Mouse (Mus musculus) CH12.LX (cell line): Measurements from ENCODE around the gene Adamtsl5. TPM values are rescaled to one million over a fixed set of nuclear protein-coding genes. Genes with fewer than 3 reads are reported as not detected.

Experiments
- DNase-seq: peaks from one replicate; pipeline ENCODE4 v3.0.0-alpha.2; 2013; ENCODE audit errors: extremely low read depth
- H3K27ac ChIP-seq: 2 replicates; pipeline ENCODE4 v1.5.1; 2012; ENCODE audit warnings: low read depth, mild to moderate bottlenecking, control low read depth, moderate library complexity; ENCODE audit not compliant: insufficient read depth
- H3K27me3 ChIP-seq: replicated peaks from 2 replicates; pipeline ENCODE3; 2012; ENCODE audit warnings: inconsistent platforms
- H3K36me3 ChIP-seq, 2 experiments: replicated peaks in 1 of 2; 2 replicates each; pipeline versions ENCODE3 to v1.6.1; 2012; ENCODE audit warnings: inconsistent platforms in 1 of 2, low read length in 1 of 2, mild to moderate bottlenecking in 1 of 2, mixed read lengths in 1 of 2, moderate library complexity in 1 of 2; ENCODE audit not compliant: control insufficient read depth in 1 of 2, insufficient read depth in 1 of 2
- H3K4me1 ChIP-seq, 2 experiments: 2 replicates each; pipeline ENCODE4 v1.6.1; 2012; ENCODE audit warnings: inconsistent platforms in 1 of 2, moderate library complexity in 1 of 2; ENCODE audit not compliant: insufficient read depth in 2 of 2, control insufficient read depth in 1 of 2
- H3K4me2 ChIP-seq: 2 replicates; pipeline ENCODE4 v1.6.1; 2012; ENCODE audit warnings: low read depth, mild to moderate bottlenecking, control low read depth; ENCODE audit not compliant: poor library complexity, insufficient read depth, severe bottlenecking
- H3K4me3 ChIP-seq, 3 experiments: fragments of 150-350 bp in 1 of 3; sonication (generic) in 1 of 3; replicated peaks in 1 of 3; 2 replicates each; pipeline versions ENCODE3 to v1.5.1; 2011 to 2012; ENCODE audit warnings: low read depth in 2 of 3, low read length in 2 of 3, mild to moderate bottlenecking in 2 of 3, moderate library complexity in 2 of 3, control low read depth in 1 of 3, improper control_type of control experiment in 1 of 3, inconsistent platforms in 1 of 3, mixed read lengths in 1 of 3; ENCODE audit not compliant: poor library complexity in 1 of 3
- H3K79me2 ChIP-seq: replicated peaks from 2 replicates; pipeline ENCODE4 v1.6.1; 2012; ENCODE audit warnings: mild to moderate bottlenecking, moderate library complexity; ENCODE audit not compliant: control insufficient read depth, poor library complexity, insufficient read depth, severe bottlenecking; ENCODE audit errors: extremely low read depth
- H3K9ac ChIP-seq: 2 replicates; pipeline ENCODE4 v1.6.1; 2012; ENCODE audit warnings: low read depth, mild to moderate bottlenecking, control low read depth, moderate library complexity; ENCODE audit not compliant: insufficient read depth
- H3K9me3 ChIP-seq: replicated peaks from 2 replicates; pipeline ENCODE3; 2012; ENCODE audit warnings: low read length, inconsistent platforms, mixed read lengths
- CTCF ChIP-seq, 2 experiments: IDR thresholded peaks in 1 of 2; conservative IDR thresholded peaks in 1 of 2; 2 replicates each; pipeline ENCODE4 v1.5.1; 2011 to 2012; ENCODE audit warnings: low read depth in 2 of 2, low read length in 2 of 2, improper control_type of control experiment in 1 of 2, inconsistent platforms in 1 of 2, mild to moderate bottlenecking in 1 of 2, moderate library complexity in 1 of 2
- E2F4 ChIP-seq: IDR thresholded peaks from 2 replicates; pipeline ENCODE4 v1.6.1; 2011; ENCODE audit warnings: low read depth, low read length, improper control_type of control experiment; ENCODE audit not compliant: insufficient replicate concordance
- EP300 ChIP-seq: IDR thresholded peaks from 2 replicates; pipeline ENCODE4 v1.6.1; 2011; ENCODE audit warnings: low read length, improper control_type of control experiment
- HCFC1 ChIP-seq: IDR thresholded peaks from 2 replicates; pipeline ENCODE4 v1.6.1; 2012; ENCODE audit warnings: low read depth, mild to moderate bottlenecking, inconsistent platforms, low read length, improper control_type of control experiment
- IRF4 ChIP-seq: IDR thresholded peaks from 2 replicates; pipeline ENCODE4 v1.6.1; 2014; ENCODE audit warnings: low read depth, mild to moderate bottlenecking, inconsistent platforms, low read length, improper control_type of control experiment
- JUN ChIP-seq: IDR thresholded peaks from 2 replicates; pipeline ENCODE4 v1.6.1; 2011; ENCODE audit warnings: low read depth, mild to moderate bottlenecking, low read length, improper control_type of control experiment, moderate library complexity; ENCODE audit not compliant: insufficient read depth
- JUND ChIP-seq: conservative IDR thresholded peaks from 2 replicates; pipeline ENCODE4 v1.6.1; 2011; ENCODE audit warnings: low read depth, low read length, improper control_type of control experiment
- KAT2A ChIP-seq: IDR thresholded peaks from 2 replicates; pipeline ENCODE4 v1.6.1; 2012; ENCODE audit warnings: low read length, improper control_type of control experiment, inconsistent platforms; ENCODE audit not compliant: insufficient replicate concordance
- MAX ChIP-seq: IDR thresholded peaks from 2 replicates; pipeline ENCODE4 v1.6.1; 2011; ENCODE audit warnings: low read length, improper control_type of control experiment
- MXI1 ChIP-seq: IDR thresholded peaks from 2 replicates; pipeline ENCODE4 v1.6.1; 2011; ENCODE audit warnings: mild to moderate bottlenecking, low read depth, low read length, improper control_type of control experiment
- MYC ChIP-seq: IDR thresholded peaks from 2 replicates; pipeline ENCODE4 v1.6.1; 2011; ENCODE audit warnings: low read depth, mild to moderate bottlenecking, improper control_type of control experiment, low read length
- NELFE ChIP-seq: IDR thresholded peaks from 2 replicates; pipeline ENCODE4 v1.6.1; 2011; ENCODE audit warnings: low read depth, low read length, improper control_type of control experiment
- NRF1 ChIP-seq: IDR thresholded peaks from 2 replicates; pipeline ENCODE4 v1.6.1; 2014; ENCODE audit warnings: low read depth, mild to moderate bottlenecking, inconsistent platforms, low read length, improper control_type of control experiment, moderate library complexity
- POLR2AphosphoS2 ChIP-seq: IDR thresholded peaks from 2 replicates; pipeline ENCODE4 v1.6.1; 2011; ENCODE audit warnings: low read depth, low read length, improper control_type of control experiment
- SIN3A ChIP-seq: IDR thresholded peaks from 2 replicates; pipeline ENCODE4 v1.6.1; 2012; ENCODE audit warnings: low read length, improper control_type of control experiment, inconsistent platforms
- TCF12 ChIP-seq: IDR thresholded peaks from 2 replicates; pipeline ENCODE4 v1.6.1; 2014; ENCODE audit warnings: low read depth, mild to moderate bottlenecking, inconsistent platforms, low read length, improper control_type of control experiment
- dilution Hi-C: fragments of 300-500 bp; cut with MboI; formaldehyde crosslinking; loops from 2 replicates; pipeline ENCODE4 v1.14.3; 2020; ENCODE audit warnings: low sequenced_read_pairs; ENCODE audit not compliant: extremely low pct_unique_long_range_greater_than_20kb, extremely low pct_ligation_motif_present
- in situ Hi-C: fragments of 300-500 bp; cut with MboI; formaldehyde crosslinking; loops from 3 replicates; pipeline ENCODE4 v1.14.3; 2019; ENCODE audit warnings: low sequenced_read_pairs, low pct_ligation_motif_present, low pct_unique_long_range_greater_than_20kb, mixed read lengths
- polyA plus RNA-seq: library from polyadenylated mRNA; unstranded; fragments of >175 nt; gene quantifications from 2 replicates; pipeline ENCODE4 v1.2.1, GENCODE M21; 2012; ENCODE audit warnings: low read depth; ENCODE audit not compliant: insufficient read length
- total RNA-seq, 2 experiments: library from RNA; depleted of rRNA; stranded (reverse); fragments of 300-350 nt in 1 of 2; fragments of >200 nt in 1 of 2; gene quantifications; 2 replicates each; pipeline ENCODE4 v1.2.3; 2012 to 2014

The Adamtsl5 gene
- total and polyA plus RNA-seq, 3 experiments = 0.16 to 0.55 (median 0.27) TPM

GRCm38 (mm10) chr10:80385310-80385709 lies 37.1 kb upstream of the Adamtsl5 start:
- no peaks in the 10 kb centered on the region for H3K27me3 ChIP-seq
- H3K27ac ChIP-seq = no peak overlapping the region
- H3K4me3 ChIP-seq = no peak overlapping the region
- in situ Hi-C loops = loop anchor here (5.0 kb wide), 1 partner anchor 42 kb away; no protein-coding TSS in a partner anchor
- H3K9me3 ChIP-seq = no peaks in the 10 kb centered on the region
- no peak overlapping the region for H3K9ac ChIP-seq
- no peaks in the 10 kb centered on the region for H3K79me2 ChIP-seq
- dilution Hi-C loops = no loop called here
- H3K4me1 ChIP-seq = peaks cover 35 to 52% of the 10 kb centered on the region in 2 experiments
- H3K4me2 ChIP-seq = no peak overlapping the region
- DNase-seq = no peak
- TF ChIP-seq MXI1 (no peak), MYC (no peak)
- peaks cover 17 to 50% of the 10 kb centered on the region in 2 experiments for H3K36me3 ChIP-seq

GRCm38 (mm10) chr10:80384709-80385108 lies 36.5 kb upstream of the Adamtsl5 start:
- Histone ChIP-seq H3K4me2 (no peak overlapping the region), H3K79me2 (no peaks in the 10 kb centered on the region), H3K9ac (no peak overlapping the region), H3K27ac (no peak overlapping the region), H3K9me3 (no peaks in the 10 kb centered on the region), H3K4me1 (peaks cover 35 to 52% of the 10 kb centered on the region in 2 experiments), H3K27me3 (no peaks in the 10 kb centered on the region), H3K4me3 (no peak overlapping the region), H3K36me3 (peaks cover 17 to 49% of the 10 kb centered on the region in 2 experiments)
- no peak for DNase-seq
- in situ Hi-C loops (loop anchor here (5.0 kb wide), 1 partner anchor 43 kb away; no protein-coding TSS in a partner anchor), dilution Hi-C loops (no loop called here)
- no peak for TF ChIP-seq HCFC1
- TF ChIP-seq CTCF (conservative IDR thresholded peaks at IDR 0.05 in 1 of 2, IDR thresholded peaks at IDR 0.05 in 1 of 2; ENCODE audit: low read depth in 2 of 2, low read length in 2 of 2) = no peak
- TF ChIP-seq, all 38 proteins: peak for 0

- dilution Hi-C loops (no loop called here), in situ Hi-C loops (no loop called here)
- H3K36me3 ChIP-seq = peaks cover 17 to 49% of the 10 kb centered on the region in 2 experiments
- H3K4me1 ChIP-seq = peaks cover 35 to 49% of the 10 kb centered on the region in 2 experiments
- H3K27ac ChIP-seq = no peak overlapping the region
- no peak overlapping the region for H3K4me3 ChIP-seq
- no peaks in the 10 kb centered on the region for H3K9me3 ChIP-seq
- TF ChIP-seq E2F4 (no peak), IRF4 (no peak), SIN3A (no peak), EP300 (no peak), NRF1 (no peak), MXI1 (no peak), JUND (no peak), KAT2A (no peak), POLR2AphosphoS2 (no peak), TCF12 (no peak), CTCF (conservative IDR thresholded peaks at IDR 0.05 in 1 of 2, IDR thresholded peaks at IDR 0.05 in 1 of 2; ENCODE audit: low read depth in 2 of 2, low read length in 2 of 2) (no peak), NELFE (no peak), JUN (no peak), MAX (no peak)
- TF ChIP-seq, all 38 proteins: peak for 0
- no peaks in the 10 kb centered on the region for H3K79me2 ChIP-seq
- no peak for DNase-seq
- no peaks in the 10 kb centered on the region for H3K27me3 ChIP-seq
- H3K9ac ChIP-seq = no peak overlapping the region
- H3K4me2 ChIP-seq = no peak overlapping the region
Measured at GRCm38 (mm10) chr10:80384115-80384639, 36.0 kb upstream of the Adamtsl5 start.
